ENCODE assay signal across 8 mouse cellular contexts in the genomic region with DNA sequence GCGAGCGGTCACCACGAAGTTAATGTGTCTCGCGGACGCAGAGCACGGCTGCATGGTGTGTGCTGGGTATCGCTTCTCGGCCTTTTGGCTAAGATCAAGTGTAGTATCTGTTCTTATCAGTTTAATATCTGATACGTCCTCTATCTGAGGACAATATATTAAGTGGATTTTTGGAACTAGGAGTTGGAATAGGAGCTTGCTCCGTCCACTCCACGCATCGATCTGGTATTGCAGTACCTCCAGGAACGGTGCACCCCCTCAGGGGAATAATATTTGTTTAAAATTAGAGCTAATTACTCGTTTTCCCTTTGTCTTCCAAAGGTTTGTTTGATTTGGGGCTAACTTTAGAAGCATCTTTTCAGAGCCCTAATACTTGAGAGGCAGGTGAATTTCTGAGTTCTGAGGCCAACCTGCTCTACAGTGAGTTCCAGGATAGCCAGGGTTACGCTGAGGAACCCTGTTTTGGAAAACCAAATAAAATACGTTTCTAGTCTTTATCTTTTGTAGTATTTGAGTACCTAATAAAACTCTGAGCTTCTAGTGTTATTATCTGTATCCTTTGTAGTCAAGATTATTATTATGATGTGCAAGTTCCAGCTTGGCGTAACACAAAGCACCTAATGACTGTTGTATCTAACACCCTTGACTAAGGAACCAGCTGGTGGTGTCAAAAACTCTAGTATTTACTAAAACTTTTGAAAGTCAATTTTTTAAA. TPM values are rescaled to one million over a fixed set of nuclear protein-coding genes. Genes with fewer than 3 reads are reported as not detected.
DNase-seq lines count a peak whose midpoint lies in the region; ATAC-seq and TF ChIP-seq lines count a peak whose summit lies in the region.

No protein-coding gene starts in this region.

- H3K9me3 ChIP-seq in forebrain, embryonic 14.5 days (replicated peaks; ENCODE audit: control insufficient read depth, low read length), result no peaks in the 10 kb centered on the region
- no peaks in the 10 kb centered on the region for H3K9me3 ChIP-seq in kidney, embryonic 16.5 days (ENCODE audit: low read length)

- intact Hi-C loops in gastrocnemius, adult 2 months (cut with DNase I), result no loop called here

- peak; percentile 15 for DNase-seq in gastrocnemius, adult 2 months
- DNase-seq in gastrocnemius, postnatal 4 days (ENCODE audit: low spot score in 2 of 2), result no peak
- DNase-seq in 3T3-L1 (ENCODE audit: low read depth, low spot score), result peak; percentile 98
- peak; percentile 92 for DNase-seq in ZHBTc4 (ENCODE audit: low read depth, low spot score)
- peak; percentile 87 for DNase-seq in forebrain, embryonic 14.5 days (ENCODE audit: low spot score)
- peak; percentile 77 for DNase-seq in mesoderm, embryonic 11.5 days (ENCODE audit: low read depth, low spot score)
- DNase-seq in right cerebral cortex, adult 18-20 months, result no peak

- under 1% methylated on average over 9 of the region's 18 CpGs for WGBS in forebrain, embryonic 14.5 days
- WGBS in kidney, embryonic 16.5 days, result under 1% methylated on average over 9 of the region's 18 CpGs

- TF ChIP-seq CTCF in gastrocnemius, adult 2 months (IDR thresholded peaks at IDR 0.05), result no peak

- H3K4me1 ChIP-seq in forebrain, embryonic 14.5 days (ENCODE audit: control insufficient read depth, insufficient read depth, low read length), result no peaks in the 10 kb centered on the region
- H3K4me1 ChIP-seq in kidney, embryonic 16.5 days (ENCODE audit: insufficient read depth, low read length), result no peaks in the 10 kb centered on the region

- peak overlapping the region; percentile 63 for H3K4me2 ChIP-seq in forebrain, embryonic 14.5 days (ENCODE audit: low read length)
- peak overlapping the region; percentile 56 for H3K4me2 ChIP-seq in kidney, embryonic 16.5 days (replicated peaks; ENCODE audit: low read depth, low read length)

- H3K9ac ChIP-seq in forebrain, embryonic 14.5 days (ENCODE audit: low read length), result peak overlapping the region; percentile 60; the same call in 1 of the 2 replicates
- no peak overlapping the region; the same call in 1 of the 2 replicates for H3K9ac ChIP-seq in kidney, embryonic 16.5 days (replicated peaks; ENCODE audit: low read length)

- 0 out of 2 replicates have a peak, but pooled peaks cover 5% of the 10 kb centered on the region for H3K27me3 ChIP-seq in forebrain, embryonic 14.5 days (replicated peaks; ENCODE audit: control insufficient read depth, insufficient read depth, low read length)
- peaks cover 6% of the 10 kb centered on the region for H3K27me3 ChIP-seq in kidney, embryonic 16.5 days (ENCODE audit: insufficient read depth, low read length)

- peak overlapping the region; percentile 46 for H3K27ac ChIP-seq in gastrocnemius, adult 2 months
- no peak overlapping the region for H3K27ac ChIP-seq in forebrain, embryonic 14.5 days (ENCODE audit: low read depth, low read length)
- H3K27ac ChIP-seq in kidney, embryonic 16.5 days (ENCODE audit: low read length), result peak overlapping the region; percentile 38; the same call in 1 of the 2 replicates

- no peaks in the 10 kb centered on the region for H3K36me3 ChIP-seq in forebrain, embryonic 14.5 days (ENCODE audit: control insufficient read depth, insufficient read depth, low read length)
- H3K36me3 ChIP-seq in kidney, embryonic 16.5 days (ENCODE audit: insufficient read depth, low read length), result no peaks in the 10 kb centered on the region

- peak overlapping the region; percentile 78 for H3K4me3 ChIP-seq in gastrocnemius, adult 2 months
- H3K4me3 ChIP-seq in forebrain, embryonic 14.5 days (ENCODE audit: low read depth, low read length), result peak overlapping the region; percentile 37
- peak overlapping the region; percentile 48 for H3K4me3 ChIP-seq in kidney, embryonic 16.5 days (ENCODE audit: low read length)

- ATAC-seq in forebrain, embryonic 14.5 days, result peak; percentile 91
- peak; percentile 88 for ATAC-seq in kidney, embryonic 16.5 days (ENCODE audit: low FRiP score, low TSS enrichment)

RNA-seq across cellular contexts. Expression of a gene that starts 14.2 kb away (rescaled TPM):
- 10 to 100 TPM; 37.7 to 60.5 TPM for total RNA-seq in gastrocnemius, adult 2 months (2021)
- 10 to 100 TPM; 33.4 to 36.6 TPM for total RNA-seq in gastrocnemius, postnatal 4 days (2021)
- polyA plus RNA-seq in forebrain, embryonic 14.5 days (2014; fragmentation: Nextera tagmentation; extraction: Ambion mirVana), result 1.2 and 1.6 TPM in 2 replicates
- 5.2 and 5.3 TPM in 2 replicates for polyA plus RNA-seq in kidney, embryonic 16.5 days (2015; fragmentation: Nextera tagmentation; extraction: Ambion mirVana)

RNA-seq across cellular contexts. Expression of a gene that starts 57.8 kb away (rescaled TPM):
- 10 to 100 TPM; 15.7 to 16.4 TPM for total RNA-seq in gastrocnemius, adult 2 months (2021)
- 10 to 100 TPM; 16.9 to 17.8 TPM for total RNA-seq in gastrocnemius, postnatal 4 days (2021)
- polyA plus RNA-seq in forebrain, embryonic 14.5 days (2014; fragmentation: Nextera tagmentation; extraction: Ambion mirVana), result 8.4 and 10.3 TPM in 2 replicates
- polyA plus RNA-seq in kidney, embryonic 16.5 days (2015; fragmentation: Nextera tagmentation; extraction: Ambion mirVana), result 62.5 and 70.7 TPM in 2 replicates

RNA-seq across cellular contexts. Expression of a gene that starts 57.8 kb away (rescaled TPM):
- total RNA-seq in gastrocnemius, adult 2 months (2021), result not detected
- total RNA-seq in gastrocnemius, postnatal 4 days (2021), result under 1 TPM; 0.49 TPM
- 23.2 and 28.8 TPM in 2 replicates for polyA plus RNA-seq in forebrain, embryonic 14.5 days (2014; fragmentation: Nextera tagmentation; extraction: Ambion mirVana)
- polyA plus RNA-seq in kidney, embryonic 16.5 days (2015; fragmentation: Nextera tagmentation; extraction: Ambion mirVana), result 5.8 and 5.9 TPM in 2 replicates

Comparison
In these comparisons a context has a peak if more than half of its experiments do, and no peak if none do; other contexts are left out.
1. DNase-seq: peak in gastrocnemius, adult 2 months (single experiment), 3T3-L1 (single experiment), ZHBTc4 (single experiment), forebrain, embryonic 14.5 days (single experiment) and mesoderm, embryonic 11.5 days (single experiment); none in gastrocnemius, postnatal 4 days (0 of 2) and right cerebral cortex, adult 18-20 months (single experiment).
2. Peak in every context shown above with its lines, with median percentiles within 50 percentile points of each other: H3K4me3 ChIP-seq.